Mouse (Mus musculus) G1E (cell line): ENCODE data around the gene Pou6f2.

Experiments
- CTCF ChIP-seq: IDR thresholded peaks from 2 replicates; pipeline ENCODE4 v1.5.1; 2012; ENCODE audit warnings: low read depth, low read length, inconsistent platforms, mixed read lengths
- GATA1 ChIP-seq: IDR thresholded peaks from 2 replicates; pipeline ENCODE4 v1.6.1; 2012; ENCODE audit warnings: borderline replicate concordance, low read length, inconsistent platforms, mixed read lengths
- GATA2 ChIP-seq: IDR thresholded peaks from 2 replicates; pipeline ENCODE4 v1.6.1; 2012; ENCODE audit warnings: low read depth, low read length, inconsistent platforms, borderline replicate concordance
- POLR2AphosphoS5 ChIP-seq: IDR thresholded peaks from 2 replicates; pipeline ENCODE4 v1.6.1; 2012; ENCODE audit warnings: low read depth, low read length, inconsistent platforms; ENCODE audit not compliant: insufficient replicate concordance
- TAL1 ChIP-seq: conservative IDR thresholded peaks from 2 replicates; pipeline ENCODE4 v1.6.1; 2012; ENCODE audit warnings: low read depth, low read length, inconsistent platforms, mixed read lengths

DNA sequence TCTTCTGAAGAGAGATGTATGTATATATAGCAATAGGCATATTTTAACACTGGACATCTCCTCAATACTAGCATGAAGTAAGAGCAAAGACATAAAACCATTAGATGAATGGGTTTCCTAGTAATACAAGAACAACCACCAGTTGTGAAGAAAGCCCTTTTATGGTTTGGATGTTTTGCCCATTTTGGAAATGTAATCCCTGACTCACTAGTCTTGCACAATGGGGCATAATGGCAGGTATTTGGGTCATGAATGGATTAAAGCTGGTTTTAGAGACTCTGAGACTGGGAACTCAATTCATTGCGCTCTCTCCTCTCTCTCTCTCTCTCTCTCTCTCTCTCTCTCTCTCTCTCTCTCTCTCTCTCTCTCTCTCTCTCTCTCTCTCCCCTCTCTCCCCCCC lies 97.5 kb downstream of the Pou6f2 start:
- TF ChIP-seq CTCF (no peak), POLR2AphosphoS5 (no peak), GATA1 (no peak), TAL1 (no peak), GATA2 (no peak)
